Mouse (Mus musculus) ES-E14 (cell line): Measurements from ENCODE around the gene Ripply3. TPM values are rescaled to one million over a fixed set of nuclear protein-coding genes. Genes with fewer than 3 reads are reported as not detected.

Experiments used
- DNase-seq: peaks from one replicate; pipeline ENCODE4 v3.0.0-alpha.2; 2013; ENCODE audit warnings: low read depth, low spot score
- H3K27ac ChIP-seq: 2 replicates; pipeline ENCODE4 v1.5.1; 2012; ENCODE audit warnings: low read depth, mild to moderate bottlenecking, low read length, moderate library complexity, mixed read lengths; ENCODE audit not compliant: poor library complexity, insufficient read depth, severe bottlenecking
- H3K36me3 ChIP-seq: 2 replicates; pipeline ENCODE4 v1.6.1; 2012; ENCODE audit warnings: mild to moderate bottlenecking, low read length, moderate library complexity, mixed read lengths; ENCODE audit not compliant: control insufficient read depth, poor library complexity, insufficient read depth, severe bottlenecking
- H3K4me1 ChIP-seq, 2 experiments: fragments of 150-350 bp in 1 of 2; sonication (generic) in 1 of 2; 2 replicates each; pipeline ENCODE4 v1.6.1; 2012; ENCODE audit warnings: low read length in 2 of 2, mild to moderate bottlenecking in 1 of 2, mixed read lengths in 1 of 2; ENCODE audit not compliant: control insufficient read depth in 2 of 2, insufficient read depth in 2 of 2, poor library complexity in 1 of 2
- H3K4me3 ChIP-seq, 2 experiments: fragments of 150-350 bp in 1 of 2; sonication (generic) in 1 of 2; 2 replicates each; pipeline ENCODE4 v1.5.1; 2012; ENCODE audit warnings: low read length in 2 of 2, low read depth in 1 of 2, mild to moderate bottlenecking in 1 of 2, mixed read lengths in 1 of 2; ENCODE audit not compliant: insufficient read depth in 1 of 2, poor library complexity in 1 of 2, severe bottlenecking in 1 of 2
- H3K9ac ChIP-seq: 2 replicates; pipeline ENCODE4 v1.6.1; 2012; ENCODE audit warnings: low read depth, mild to moderate bottlenecking, low read length, mixed read lengths; ENCODE audit not compliant: poor library complexity, insufficient read depth, severe bottlenecking
- H3K9me3 ChIP-seq: fragments of 150-350 bp; sonication (generic); 2 replicates; pipeline ENCODE4 v1.6.1; 2012; ENCODE audit warnings: low read depth, mild to moderate bottlenecking, low read length; ENCODE audit not compliant: control insufficient read depth, insufficient read depth
- CHD2 ChIP-seq: IDR thresholded peaks from 2 replicates; pipeline ENCODE4 v1.6.1; 2014; ENCODE audit warnings: mild to moderate bottlenecking, low read depth, low read length, inconsistent platforms
- HCFC1 ChIP-seq: IDR thresholded peaks from 2 replicates; pipeline ENCODE4 v1.6.1; 2012; ENCODE audit warnings: low read length, inconsistent platforms, borderline replicate concordance; ENCODE audit not compliant: insufficient read depth
- MAFK ChIP-seq: IDR thresholded peaks from 2 replicates; pipeline ENCODE4 v1.6.1; 2014; ENCODE audit warnings: mild to moderate bottlenecking, low read depth, low read length, inconsistent platforms; ENCODE audit not compliant: insufficient read depth
- ZC3H11A ChIP-seq: IDR thresholded peaks from 2 replicates; pipeline ENCODE4 v1.6.1; 2012; ENCODE audit warnings: low read depth, mild to moderate bottlenecking, inconsistent platforms, low read length, borderline replicate concordance
- ZNF384 ChIP-seq: IDR thresholded peaks from 2 replicates; pipeline ENCODE4 v1.6.1; 2012; ENCODE audit warnings: low read depth, low read length, inconsistent platforms
- in situ Hi-C, 2 experiments: fragments of 600-800 bp; cut with MboI; formaldehyde crosslinking; loops; one replicate each; pipeline ENCODE4 v1.15.1; 2025; ENCODE audit warnings: low sequenced_read_pairs in 2 of 2, inconsistent platforms in 1 of 2; ENCODE audit not compliant: unreplicated experiment in 2 of 2
- total RNA-seq: library from RNA; depleted of rRNA; stranded (reverse); fragments of 300-350 nt; gene quantifications from 2 replicates; pipeline ENCODE4 v1.2.3, GENCODE M21; 2012; rRNA removed

Ripply3 gene
- total RNA-seq: 0.16 and 0.22 TPM in 2 replicates

DNA sequence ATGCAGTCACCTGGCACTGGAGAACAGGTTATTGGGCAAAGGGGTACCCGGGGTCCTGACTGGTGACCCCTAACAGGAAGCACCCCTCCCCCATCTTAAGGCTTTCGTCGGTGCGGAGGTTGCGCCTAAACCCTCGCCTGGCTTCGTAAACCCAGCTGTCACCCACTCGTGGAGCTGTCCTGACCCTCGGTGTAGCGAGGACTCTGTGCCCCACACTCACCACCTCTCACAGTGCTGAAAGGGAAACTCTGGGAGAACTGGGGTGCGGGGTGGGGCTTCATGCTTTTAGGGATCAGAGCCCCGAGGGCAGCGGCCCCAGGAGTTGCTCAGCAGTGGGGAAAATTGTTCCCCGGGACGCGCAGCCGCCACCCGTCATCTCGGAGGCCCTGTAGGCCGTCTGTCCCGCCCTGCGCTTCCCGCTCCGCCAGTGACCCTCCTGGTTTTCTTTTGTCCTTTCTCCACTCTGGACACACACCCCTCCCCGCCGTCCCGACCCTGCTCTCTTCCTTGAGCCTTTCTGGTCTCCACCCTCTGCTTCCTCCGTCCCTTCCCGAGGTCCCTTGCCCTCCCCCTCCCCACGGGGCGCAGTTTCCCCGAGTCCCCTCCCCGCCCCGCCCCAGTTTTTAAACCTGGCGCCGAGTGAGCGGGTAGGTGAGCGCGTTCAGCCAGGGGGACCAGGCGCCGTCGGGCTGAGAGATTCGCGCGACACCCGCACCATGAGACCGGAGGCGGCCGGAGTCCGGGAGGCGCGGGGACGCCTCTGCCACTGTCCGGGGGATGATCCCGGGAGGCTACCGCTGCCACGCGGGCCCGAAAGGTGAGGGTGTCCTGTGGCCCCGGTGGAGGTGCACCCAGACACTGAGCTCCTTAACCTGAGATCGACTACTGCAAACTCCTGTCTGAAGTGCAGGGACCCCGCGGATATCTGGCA lies at the start of gene Ripply3:
Gene Ripply3 (plus strand): TSS at position 640 of the 931 bp plus-strand sequence.
- no peaks in the 10 kb centered on the region for H3K36me3 ChIP-seq
- H3K4me1 ChIP-seq: 0 out of 4 replicates have a peak, but pooled peaks cover 0 to 2% of the 10 kb centered on the region in 2 experiments
- in situ Hi-C loops: no loop called here
- no peak for TF ChIP-seq MAFK
- TF ChIP-seq ZC3H11A: no peak
- TF ChIP-seq ZNF384: no peak
- no peak for TF ChIP-seq CHD2
- TF ChIP-seq HCFC1: no peak
- no peaks in the 10 kb centered on the region for H3K9me3 ChIP-seq
- peak within 1 kb of the TSS; percentile 66 for H3K9ac ChIP-seq
- no peak for DNase-seq
- no peak within 1 kb of the TSS for H3K27ac ChIP-seq
- H3K4me3 ChIP-seq: peak within 1 kb of the TSS; percentile 64 to 67

DNA sequence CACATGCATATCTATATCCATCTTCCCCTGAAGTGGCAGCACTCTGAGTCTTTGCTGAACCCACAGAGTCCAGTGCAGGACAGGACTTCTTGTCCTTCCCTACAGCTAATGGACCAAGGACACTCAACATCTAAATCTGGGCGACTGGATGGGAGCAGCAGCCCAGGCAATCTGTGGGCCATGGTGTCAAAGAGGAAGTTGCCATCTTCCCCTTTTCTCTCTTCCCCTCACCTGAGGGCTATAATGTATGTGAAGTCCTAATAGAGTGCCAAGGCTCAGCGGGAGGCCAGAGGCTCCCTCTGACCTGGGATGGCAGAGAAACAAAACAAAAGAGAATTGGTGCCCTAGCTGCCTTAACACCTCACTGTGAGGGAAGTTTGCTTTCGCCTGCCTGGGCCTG lies 44.2 kb upstream of the Ripply3 start:
- TF ChIP-seq HCFC1 (no peak), CHD2 (no peak), ZNF384 (no peak), MAFK (no peak), ZC3H11A (no peak)
- DNase-seq: no peak
- H3K9ac ChIP-seq: no peak overlapping the region
- H3K27ac ChIP-seq: no peak overlapping the region
- H3K9me3 ChIP-seq: peaks cover 4% of the 10 kb centered on the region
- H3K36me3 ChIP-seq: peaks cover 21% of the 10 kb centered on the region; the same call in 1 of the 2 replicates
- in situ Hi-C loops: no loop called here
- H3K4me3 ChIP-seq: no peak overlapping the region
- H3K4me1 ChIP-seq: no peaks in the 10 kb centered on the region; a peak in 1 of 4 replicates

DNA sequence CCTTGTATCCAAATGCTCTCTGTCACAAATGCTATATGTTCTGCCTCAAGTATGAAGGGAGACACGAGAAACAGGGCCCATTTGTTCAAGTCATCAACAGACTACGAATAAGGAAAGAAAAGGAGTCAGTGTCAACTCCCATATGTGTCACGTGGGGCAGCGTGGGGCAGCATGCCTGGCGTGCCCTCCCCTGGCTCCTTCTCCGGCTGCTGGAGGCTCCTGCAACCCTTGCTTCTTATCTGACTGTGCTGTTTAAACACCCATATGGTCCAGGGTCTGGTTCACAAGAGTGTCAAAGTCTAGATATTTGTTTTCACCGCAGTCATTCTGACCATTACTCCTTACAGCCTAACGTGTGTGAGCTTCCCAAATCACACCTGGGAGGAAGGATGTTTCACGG lies 40.4 kb upstream of the Ripply3 start:
- no peak for TF ChIP-seq CHD2
- TF ChIP-seq HCFC1: no peak
- TF ChIP-seq MAFK: no peak
- TF ChIP-seq ZC3H11A: no peak
- TF ChIP-seq ZNF384: no peak
- DNase-seq: no peak
- peaks cover 16% of the 10 kb centered on the region; the same call in 1 of the 2 replicates for H3K36me3 ChIP-seq
- peaks cover 2% of the 10 kb centered on the region; the same call in 1 of the 2 replicates for H3K9me3 ChIP-seq
- no peak overlapping the region for H3K4me3 ChIP-seq
- in situ Hi-C loops: no loop called here
- H3K27ac ChIP-seq: no peak overlapping the region
- H3K4me1 ChIP-seq: peaks cover 0 to 2% of the 10 kb centered on the region in 2 experiments; a peak in 1 of 4 replicates
- no peak overlapping the region for H3K9ac ChIP-seq

DNA sequence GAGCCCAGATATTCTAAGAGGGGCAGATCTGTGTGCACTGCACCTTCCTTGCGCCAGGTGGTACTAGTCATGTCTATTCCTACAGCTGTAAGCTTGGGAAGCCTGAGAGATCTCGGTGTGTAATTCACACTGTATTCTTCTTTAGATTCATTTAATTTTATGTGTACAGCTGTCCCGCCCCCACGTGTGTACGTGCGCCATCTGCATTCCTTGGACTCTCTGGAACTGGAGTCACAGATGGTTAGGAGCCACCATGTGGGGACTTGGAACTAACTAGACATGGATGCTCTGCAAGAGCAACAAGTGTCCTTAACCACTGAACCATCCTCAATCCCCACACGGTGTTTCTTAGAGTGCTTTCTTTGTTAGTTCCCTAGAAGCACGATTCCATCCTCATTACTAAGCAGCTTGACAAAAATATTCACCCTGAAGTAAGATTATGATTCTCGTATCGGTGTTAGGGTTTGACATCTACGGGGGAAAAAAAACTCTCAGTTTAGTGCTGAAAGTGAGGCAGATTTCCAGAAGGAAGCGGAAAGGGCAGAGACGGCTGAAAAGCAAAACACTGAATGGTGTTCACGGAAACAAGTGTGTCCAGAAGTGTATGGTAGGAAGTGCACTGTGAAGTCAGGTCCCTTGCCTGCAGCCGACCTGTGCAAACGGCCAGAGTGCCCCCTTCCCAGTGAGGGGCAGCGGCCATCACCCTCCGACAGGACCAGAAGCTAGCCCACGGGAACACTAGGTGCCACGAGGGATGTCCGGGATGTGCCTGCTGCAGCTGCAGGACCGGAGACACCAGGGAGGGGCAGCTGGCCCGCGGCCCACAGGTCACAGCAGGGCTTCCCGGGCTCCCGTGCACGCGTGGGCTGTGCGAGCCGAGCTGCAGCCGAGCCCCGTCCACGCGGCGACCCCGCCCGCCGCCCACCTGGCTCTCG lies 38.8 kb upstream of the Ripply3 start:
- H3K27ac ChIP-seq: no peak overlapping the region
- H3K9me3 ChIP-seq: no peaks in the 10 kb centered on the region
- peaks cover 0 to 2% of the 10 kb centered on the region in 2 experiments; a peak in 1 of 4 replicates for H3K4me1 ChIP-seq
- no peak for DNase-seq
- in situ Hi-C loops: no loop called here
- peak overlapping the region; percentile 72 to 84 for H3K4me3 ChIP-seq
- TF ChIP-seq ZC3H11A (no peak), CHD2 (no peak), HCFC1 (no peak), MAFK (no peak), ZNF384 (no peak)
- peak overlapping the region; percentile 80 for H3K9ac ChIP-seq
- H3K36me3 ChIP-seq: peaks cover 2% of the 10 kb centered on the region; the same call in 1 of the 2 replicates
